Mouse (Mus musculus): ENCODE results near the gene Actr6. TPM values are rescaled to one million over a fixed set of nuclear protein-coding genes. Genes with fewer than 3 reads are reported as not detected.
"Not testable (repeated sequence)": the region's sequence is repeated elsewhere in the genome, so short reads cannot be mapped to it uniquely, and the experiment has no call there.

Actr6 gene
- total RNA-seq, 2 experiments from 2014 or later = 18.7 to 23.8 TPM

- peak in 1 of 2 experiments; percentile 16 for DNase-seq (ENCODE audit: low spot score in 2 of 2)
- intact Hi-C loops (cut with DNase I) = no loop called here
Observed at GRCm38 (mm10) chr10:89685391-89686138, 46.5 kb downstream of the Actr6 start.

- intact Hi-C loops (cut with DNase I) = no loop called here
- DNase-seq (ENCODE audit: low spot score in 2 of 2) = no peak
Observed at GRCm38 (mm10) chr10:89682961-89683360, 49.1 kb downstream of the Actr6 start.

- no peak for DNase-seq (ENCODE audit: low spot score in 2 of 2)
- intact Hi-C loops (cut with DNase I) = no loop called here
Observed at GRCm38 (mm10) chr10:89682157-89682556, 49.9 kb downstream of the Actr6 start.

- intact Hi-C loops (cut with DNase I) = no loop called here
- no peak for DNase-seq (ENCODE audit: low spot score in 2 of 2)
Observed at GRCm38 (mm10) chr10:89681706-89682105, 50.4 kb downstream of the Actr6 start.

GRCm38 (mm10) chr10:89680517-89680916 is 51.6 kb downstream of the Actr6 start:
- intact Hi-C loops (cut with DNase I) = no loop called here
- no peak for DNase-seq (ENCODE audit: low spot score in 2 of 2)

GRCm38 (mm10) chr10:89679448-89679847 is 52.6 kb downstream of the Actr6 start:
- DNase-seq (ENCODE audit: low spot score in 2 of 2) = no peak
- intact Hi-C loops (cut with DNase I) = no loop called here

- intact Hi-C loops (cut with DNase I) = no loop called here
Observed at GRCm38 (mm10) chr10:89678054-89678453, 54.0 kb downstream of the Actr6 start.

GRCm38 (mm10) chr10:89676609-89677008 is 55.5 kb downstream of the Actr6 start:
- no peak for DNase-seq (ENCODE audit: low spot score in 2 of 2)
- intact Hi-C loops (cut with DNase I) = no loop called here

More at GRCm38 (mm10) chr10:89678054-89678453, 54.0 kb downstream of the Actr6 start:
- no peak for DNase-seq (ENCODE audit: low spot score in 2 of 2)

- DNase-seq (ENCODE audit: low spot score in 2 of 2); intact Hi-C loops (cut with DNase I): not testable (repeated sequence)
Observed at GRCm38 (mm10) chr10:89670371-89670770, 61.7 kb downstream of the Actr6 start.

- intact Hi-C loops (cut with DNase I) = no loop called here
- no peak for DNase-seq (ENCODE audit: low spot score in 2 of 2)
Observed at GRCm38 (mm10) chr10:89667571-89667970, 64.5 kb downstream of the Actr6 start.

- DNase-seq (ENCODE audit: low spot score in 2 of 2) = no peak
- intact Hi-C loops (cut with DNase I) = no loop called here
Observed at GRCm38 (mm10) chr10:89665679-89666078, 66.4 kb downstream of the Actr6 start.

GRCm38 (mm10) chr10:89664977-89665645 is 67.0 kb downstream of the Actr6 start:
- intact Hi-C loops (cut with DNase I) = no loop called here
- DNase-seq (ENCODE audit: low spot score in 2 of 2) = no peak

Other genes starting within 250 kb of the Actr6 start
- not detected for gene Nr1h4, start 198.7 kb downstream of the Actr6 start, total RNA-seq (2021)
- 1 to 10 TPM; 2.6 to 2.7 TPM for gene Slc17a8, start 111.0 kb downstream of the Actr6 start, total RNA-seq (2021)
- gene Scyl2, start 46.0 kb downstream of the Actr6 start, total RNA-seq (2021) = 10 to 100 TPM; 34.3 to 34.7 TPM
- 10 to 100 TPM; 90.4 to 92.5 TPM for gene Uhrf1bp1l, start 12.7 kb upstream of the Actr6 start, total RNA-seq (2021)
- 100 to 1,000 TPM; 426 to 497 TPM for gene Anks1b, start 141.2 kb upstream of the Actr6 start, total RNA-seq (2021)

All from left cerebral cortex, postnatal 36 days (tissue).